Mouse (Mus musculus): ENCODE measurements around the gene Il15ra.

Gene Il15ra

DNA sequence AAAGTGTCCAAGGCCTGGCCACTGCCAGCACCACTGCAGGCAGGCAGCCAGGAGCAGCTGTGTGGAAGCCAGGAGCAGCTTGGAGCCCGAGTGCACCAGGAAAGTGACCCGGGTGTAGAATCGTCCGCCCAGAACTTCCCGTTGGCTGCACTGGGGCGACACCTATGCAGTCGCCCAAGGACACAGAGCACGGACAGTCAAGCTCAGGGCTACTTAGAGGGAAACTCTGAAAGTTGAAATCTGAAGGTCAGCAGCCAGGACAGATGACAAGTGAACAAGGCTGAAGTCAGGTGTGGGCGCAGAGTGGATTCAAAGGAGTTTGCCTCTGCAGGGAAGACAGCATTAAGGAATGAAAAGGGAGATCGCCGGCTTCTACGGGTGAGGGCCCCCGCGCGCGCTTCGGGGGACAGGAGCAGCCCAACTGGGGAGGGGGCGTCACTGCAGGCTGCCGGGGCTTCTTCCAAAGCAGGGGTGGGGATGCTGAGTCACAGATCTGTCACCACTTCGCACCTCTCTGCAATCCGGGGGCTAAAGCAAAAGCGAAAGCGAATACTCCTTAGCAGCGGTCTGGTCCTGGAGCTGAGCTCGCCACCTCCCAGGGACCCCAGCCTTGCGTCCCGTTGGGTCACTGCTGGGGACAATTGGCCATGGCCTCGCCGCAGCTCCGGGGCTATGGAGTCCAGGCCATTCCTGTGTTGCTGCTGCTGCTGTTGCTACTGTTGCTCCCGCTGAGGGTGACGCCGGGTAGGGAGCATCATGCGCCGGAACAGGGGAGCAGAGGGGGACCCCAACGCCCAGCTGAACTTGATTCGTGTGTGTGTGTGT is at the start of gene Il15ra:
Gene Il15ra, plus strand, starts transcription at position 90 of the 825 bp plus-strand sequence.
- DNase-seq = peak; percentile 17

DNA sequence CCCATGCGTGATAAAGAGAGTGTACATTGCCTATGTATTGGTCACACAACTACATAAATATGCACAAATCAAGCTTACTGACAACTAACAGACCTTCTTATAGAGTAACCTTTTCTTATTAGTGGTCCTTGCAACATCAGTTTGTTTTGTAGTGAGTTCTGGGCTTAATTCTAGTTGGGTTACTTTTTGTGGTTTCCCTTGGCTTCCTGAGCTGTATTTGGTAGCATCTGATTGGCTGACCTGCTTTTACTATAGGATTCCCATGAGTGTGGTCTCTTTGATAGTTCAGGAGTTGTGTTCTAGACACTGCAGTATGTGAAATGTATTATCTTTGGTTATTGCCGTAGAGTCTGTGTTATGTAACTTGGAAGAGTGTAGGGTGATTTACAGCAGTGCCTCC is 47.5 kb upstream of the Il15ra start:
- no peak for DNase-seq

DNA sequence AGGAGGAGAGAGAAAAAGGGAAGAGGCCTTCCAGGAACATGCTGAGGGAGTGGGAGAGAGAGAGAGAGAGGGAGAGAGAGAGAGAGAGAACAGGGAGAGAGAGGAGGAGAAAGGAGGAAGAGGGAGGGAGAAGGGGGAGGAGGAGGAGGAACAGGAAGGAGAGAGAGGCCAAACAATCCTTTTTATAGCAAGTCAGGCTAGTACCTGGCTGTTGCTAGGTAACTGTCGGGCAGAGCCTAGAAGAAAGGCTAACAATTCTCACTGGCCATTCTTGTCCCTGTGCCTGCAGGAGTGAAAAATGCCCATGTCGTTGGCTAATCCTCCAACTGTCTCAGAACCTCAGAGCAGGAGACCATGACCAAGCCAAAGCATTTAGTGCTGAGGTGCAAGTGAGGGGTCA is 45.8 kb upstream of the Il15ra start:
- no peak for DNase-seq

DNA sequence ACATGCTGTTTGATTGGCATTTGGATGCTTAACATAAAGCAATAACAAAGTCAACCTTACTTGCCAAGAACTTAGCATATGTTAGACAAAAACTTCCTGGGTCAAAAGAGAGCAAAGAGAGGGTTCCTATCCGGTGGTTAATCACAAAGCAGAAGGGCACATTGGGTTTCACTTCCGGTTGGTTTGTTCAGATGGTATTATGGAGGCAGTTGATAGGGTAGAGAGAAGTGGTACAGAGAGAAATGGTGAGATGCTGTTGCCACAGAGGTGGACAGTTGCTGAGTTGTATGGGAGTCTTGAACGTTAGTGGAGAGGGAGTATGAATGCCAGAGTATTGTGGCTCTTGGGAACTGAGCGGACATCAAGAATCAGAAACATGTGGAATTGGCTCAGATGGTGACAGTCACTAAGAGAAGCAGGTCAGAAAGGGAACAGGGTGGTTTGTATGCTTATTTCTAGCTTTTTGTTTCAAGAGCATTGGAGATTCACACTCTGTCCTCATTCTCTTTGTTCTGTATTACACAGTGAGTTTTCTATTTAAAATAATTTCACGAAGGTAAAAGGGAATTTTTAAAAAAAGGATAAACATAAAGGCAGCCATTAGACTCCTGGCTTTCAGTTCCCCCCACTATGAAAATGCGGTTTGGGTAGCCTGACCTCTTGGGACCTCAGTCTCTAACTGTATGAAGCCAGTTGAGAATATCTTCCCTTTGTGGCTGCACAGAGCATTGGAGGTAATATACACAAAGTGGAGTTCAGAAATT is 42.8 kb upstream of the Il15ra start:
- no peak for DNase-seq

GRCm38 (mm10) chr2:11662907-11663230 is 42.2 kb upstream of the Il15ra start:
- no peak for DNase-seq

- peak; percentile 51 for DNase-seq
Observed at GRCm38 (mm10) chr2:11663961-11664360, 41.1 kb upstream of the Il15ra start.

DNA sequence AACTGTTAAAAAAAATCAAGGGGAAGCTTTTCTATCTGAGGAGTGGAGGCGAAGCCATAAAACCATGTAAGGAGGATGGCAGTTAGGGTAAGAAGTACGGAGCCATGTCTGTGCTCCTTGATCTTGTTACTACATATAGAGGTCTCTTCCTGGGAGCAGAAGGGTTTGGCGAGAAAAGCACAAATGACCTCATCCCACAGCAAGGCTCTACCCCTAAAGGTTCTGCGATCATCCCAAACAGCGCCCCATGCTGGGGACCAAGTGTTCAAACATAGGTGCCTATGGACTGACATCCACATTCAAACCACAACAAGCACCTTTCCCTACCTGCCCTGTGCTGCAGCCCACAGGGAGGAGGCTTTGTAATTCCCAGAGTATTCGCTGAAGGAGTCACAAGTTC is 40.7 kb upstream of the Il15ra start:
- DNase-seq = peak; percentile 10

GRCm38 (mm10) chr2:11664806-11665205 is 40.3 kb upstream of the Il15ra start:
- DNase-seq = no peak

GRCm38 (mm10) chr2:11665326-11665725 is 39.8 kb upstream of the Il15ra start:
- no peak for DNase-seq

DNA sequence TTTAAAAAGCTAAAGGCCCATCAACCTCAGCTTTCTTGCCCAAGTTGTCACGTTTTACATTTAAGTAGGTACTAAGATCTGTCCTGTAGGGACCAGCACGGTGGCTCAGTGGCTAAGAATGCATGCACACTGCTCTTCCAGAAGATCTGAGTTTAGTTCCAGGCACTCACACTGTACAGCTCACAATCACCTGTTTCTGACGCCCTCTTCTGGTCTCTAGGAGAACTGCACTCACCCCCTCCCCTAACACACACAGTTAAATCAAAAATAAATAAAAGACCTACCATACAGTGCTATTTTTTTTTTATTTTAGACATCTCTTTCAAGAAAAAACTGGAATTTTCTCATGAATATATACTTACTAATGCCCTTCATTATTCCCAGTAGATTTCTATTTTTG is 32.9 kb upstream of the Il15ra start:
- no peak for DNase-seq

DNA sequence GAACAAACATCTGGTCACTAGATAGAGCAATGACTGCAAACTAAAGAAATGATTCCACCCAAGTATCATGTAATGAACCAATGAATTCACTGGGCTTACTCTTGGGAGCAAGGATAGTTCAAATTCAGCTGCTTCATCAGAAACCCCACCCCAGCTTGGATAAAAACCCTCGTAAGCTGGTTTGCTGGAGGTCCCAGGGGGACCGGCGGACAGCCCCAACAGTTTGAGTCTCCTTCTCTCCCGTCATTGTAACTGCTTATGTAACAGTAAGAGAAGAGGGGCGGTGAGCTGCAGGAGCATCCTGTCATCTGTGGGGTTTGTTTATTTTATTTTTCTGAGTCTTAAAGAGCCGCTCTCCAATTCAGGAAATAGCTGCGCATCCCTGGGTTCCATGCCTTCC is 25.5 kb upstream of the Il15ra start:
- DNase-seq = no peak

GRCm38 (mm10) chr2:11682712-11683111 is 22.4 kb upstream of the Il15ra start:
- DNase-seq = no peak

- DNase-seq = no peak
Observed at GRCm38 (mm10) chr2:11686512-11686911, 18.6 kb upstream of the Il15ra start.

DNA sequence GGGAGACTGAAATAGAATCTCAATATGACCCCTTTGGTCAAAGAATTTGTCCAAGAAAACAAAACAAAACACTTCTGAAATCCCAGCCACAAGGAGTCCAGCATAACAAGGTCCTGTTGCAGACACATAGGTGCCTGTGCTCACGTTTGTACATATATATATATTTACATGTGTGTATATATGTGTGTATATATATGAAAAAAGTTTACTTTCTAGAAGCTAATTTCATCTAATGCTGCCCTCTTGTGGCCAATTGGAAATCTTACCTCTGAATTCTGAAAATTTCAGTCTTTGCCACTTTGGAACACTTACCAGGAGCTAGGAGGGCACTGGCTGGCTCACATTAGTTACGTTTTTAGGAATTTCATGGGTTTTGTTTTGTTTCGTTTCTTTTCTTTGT is 17.7 kb upstream of the Il15ra start:
- DNase-seq = no peak

- no peak for DNase-seq
Observed at GRCm38 (mm10) chr2:11690201-11690890, 14.7 kb upstream of the Il15ra start.

- no peak for DNase-seq
Observed at GRCm38 (mm10) chr2:11693352-11693751, 11.7 kb upstream of the Il15ra start.

DNA sequence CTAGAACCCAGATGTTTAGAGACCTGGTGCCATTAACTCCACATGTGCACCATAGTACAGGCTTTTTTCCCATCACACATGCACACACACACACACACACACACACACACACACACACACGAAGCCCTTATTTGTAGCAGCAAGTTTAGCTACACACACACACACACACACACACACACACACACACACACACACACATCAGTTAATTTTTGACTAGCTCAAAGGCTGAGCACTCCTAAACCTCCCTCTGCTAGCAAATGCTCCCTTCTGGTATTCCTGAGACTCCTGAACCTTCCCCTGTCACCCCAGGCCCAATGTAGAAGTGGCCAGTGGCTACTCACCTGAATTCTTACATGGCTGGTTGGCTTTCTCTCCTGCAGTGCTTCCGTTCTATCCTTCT is 11.0 kb upstream of the Il15ra start:
- DNase-seq = no peak

- DNase-seq = no peak
Observed at GRCm38 (mm10) chr2:11695867-11696266, 9.2 kb upstream of the Il15ra start.

GRCm38 (mm10) chr2:11698994-11699393 is 6.1 kb upstream of the Il15ra start:
- DNase-seq = no peak

DNA sequence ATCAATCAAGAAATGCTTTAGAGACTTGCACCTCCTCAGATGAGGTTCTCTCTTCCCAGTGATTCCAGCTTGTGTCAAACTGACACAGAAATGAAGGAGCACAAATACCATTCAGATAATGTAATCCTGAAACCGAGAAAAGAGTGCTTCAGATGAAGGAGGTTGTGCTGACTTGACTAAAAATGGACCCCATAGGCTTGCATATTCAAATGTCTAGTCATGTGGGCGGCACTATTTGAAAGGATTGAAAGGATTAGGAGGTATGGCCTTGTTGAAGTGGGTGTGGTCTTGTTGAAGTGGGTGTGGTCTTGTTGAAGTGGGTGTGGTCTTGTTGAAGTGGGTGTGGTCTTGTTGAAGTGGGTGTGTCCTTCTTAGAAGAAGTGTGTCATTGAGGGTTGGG is 5.2 kb upstream of the Il15ra start:
- no peak for DNase-seq

DNA sequence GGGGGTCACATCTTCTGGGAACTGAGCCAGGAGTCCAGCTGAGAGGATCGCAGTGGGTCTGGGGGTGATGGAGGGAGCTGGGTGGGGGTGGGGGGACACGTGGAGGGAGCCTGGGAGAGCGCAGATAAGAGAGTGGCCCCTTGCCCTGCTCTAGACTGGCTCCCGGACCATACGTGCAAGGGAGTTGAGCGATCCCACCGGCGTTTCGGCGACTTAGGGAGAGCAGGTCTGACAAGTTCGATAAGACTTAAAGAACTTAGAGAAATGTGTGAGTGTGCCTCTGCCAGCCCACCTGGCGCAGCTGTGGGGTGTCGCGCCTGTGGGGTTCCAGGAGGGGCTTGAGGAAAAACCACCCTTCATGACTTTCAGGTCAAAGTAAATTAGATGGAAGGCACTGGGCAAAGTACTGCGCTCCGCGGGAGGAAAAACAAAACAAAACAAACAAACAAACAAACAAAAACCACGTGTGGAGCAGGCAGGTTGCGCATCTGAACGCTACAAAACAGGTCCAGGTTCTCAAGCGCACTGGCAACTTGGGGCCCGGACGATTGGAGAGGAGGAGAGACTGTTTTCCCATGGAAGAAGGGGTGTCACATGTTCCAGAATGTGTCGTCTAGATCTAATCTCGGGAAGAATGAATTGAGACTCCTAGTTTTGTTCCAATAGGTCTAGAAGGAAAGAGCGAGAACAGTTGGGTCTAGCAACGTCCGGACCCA is 1.1 kb downstream of the Il15ra start:
- DNase-seq = no peak

GRCm38 (mm10) chr2:11706746-11707065 is 1.6 kb downstream of the Il15ra start:
- no peak for DNase-seq

GRCm38 (mm10) chr2:11708538-11708937 is 3.4 kb downstream of the Il15ra start:
- no peak for DNase-seq

Measured in cerebellum, adult 9-11 months (tissue).